Mouse (Mus musculus): ENCODE measurements around the gene Bcl3. TPM values are rescaled to one million over a fixed set of nuclear protein-coding genes. Genes with fewer than 3 reads are reported as not detected.
A peak's percentile ranks its signal among the peaks of the same experiment; 100 is the strongest.

Bcl3 gene
- polyA plus RNA-seq, 1 experiment = 10.5 TPM

DNA sequence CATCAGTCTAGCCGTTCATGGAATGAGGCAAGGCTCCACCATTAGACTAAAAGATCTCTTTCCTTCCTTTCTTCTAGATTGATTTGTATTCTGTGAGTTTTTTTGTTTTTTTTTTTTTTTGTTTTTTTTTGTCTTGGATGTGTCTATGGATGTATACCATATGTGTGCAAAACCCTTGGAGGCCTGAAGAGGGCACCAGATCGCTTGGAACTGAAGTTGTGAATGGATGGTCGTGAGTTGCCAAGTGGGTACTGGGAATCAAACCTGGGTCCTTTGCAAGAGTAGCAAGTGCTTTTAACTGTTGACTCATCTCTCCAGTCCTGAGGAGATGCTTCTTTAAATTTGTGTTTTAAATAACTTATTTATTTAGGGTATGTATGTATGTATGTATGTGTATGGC lies 11.5 kb upstream of the Bcl3 start:
- no peak for DNase-seq (ENCODE audit: low read depth)

DNA sequence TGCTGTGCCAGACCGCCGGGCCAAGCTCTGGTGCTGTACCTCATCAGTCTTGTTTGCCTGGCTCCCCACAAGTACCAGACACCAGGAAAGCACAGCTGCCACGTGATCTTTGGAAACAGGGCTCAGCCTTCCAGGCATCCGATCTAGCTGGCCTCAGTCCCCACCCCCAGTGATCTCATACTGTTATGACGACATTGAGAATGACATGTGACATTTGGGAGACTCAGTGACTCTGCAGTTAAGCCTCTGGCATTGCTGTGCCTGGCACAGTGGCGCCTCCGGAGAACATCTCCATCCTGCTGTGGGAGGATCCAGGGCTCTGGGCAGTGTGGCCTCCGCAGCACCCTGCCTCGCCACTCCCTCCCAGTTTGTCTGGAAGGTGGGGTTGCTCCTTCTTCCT lies 9.3 kb upstream of the Bcl3 start:
- DNase-seq (ENCODE audit: low read depth) = no peak

DNA sequence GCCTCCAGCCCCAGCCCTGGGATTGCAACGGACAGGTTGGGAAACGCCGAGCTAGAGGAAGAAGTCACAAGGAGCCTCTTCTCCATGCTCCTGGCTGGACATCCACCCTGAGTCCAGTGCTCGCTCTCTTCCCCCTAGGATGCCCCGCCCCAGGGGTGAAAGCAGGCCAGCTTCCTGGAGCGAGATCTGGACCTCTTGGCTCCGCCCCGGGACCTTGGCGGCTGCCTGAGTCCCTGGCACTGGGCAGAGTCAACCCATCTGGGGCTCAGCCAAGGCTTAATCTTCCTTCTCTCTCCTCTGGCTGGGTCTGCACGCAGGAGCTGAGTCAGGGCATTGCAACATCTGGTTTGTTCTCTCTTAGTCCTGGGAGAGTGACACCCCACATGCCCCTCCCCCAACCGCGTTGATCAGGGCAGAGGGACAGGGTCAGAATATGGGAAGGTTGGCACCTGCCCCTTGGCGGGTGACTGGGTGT lies 8.1 kb upstream of the Bcl3 start:
- DNase-seq (ENCODE audit: low read depth) = peak; percentile 87

DNA sequence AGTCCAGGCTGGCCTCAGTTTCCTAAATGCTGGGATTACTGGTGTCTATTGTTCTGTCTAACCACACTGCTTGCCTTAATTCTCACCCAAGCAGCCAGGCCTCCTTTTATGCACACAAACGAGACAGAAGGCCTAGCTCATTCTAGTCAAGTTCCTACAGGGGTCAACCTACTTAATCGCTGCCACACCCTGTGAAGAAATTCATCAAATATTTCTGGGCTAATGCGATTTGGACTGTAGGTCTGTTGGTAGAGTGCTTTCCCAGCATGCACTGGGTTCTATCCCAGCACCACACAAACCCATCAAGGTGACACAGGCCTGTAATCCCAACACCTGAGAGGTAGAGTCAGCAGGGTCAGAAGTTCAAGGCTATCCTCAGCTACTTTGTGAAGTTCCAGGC lies 7.1 kb upstream of the Bcl3 start:
- no peak for DNase-seq (ENCODE audit: low read depth)

DNA sequence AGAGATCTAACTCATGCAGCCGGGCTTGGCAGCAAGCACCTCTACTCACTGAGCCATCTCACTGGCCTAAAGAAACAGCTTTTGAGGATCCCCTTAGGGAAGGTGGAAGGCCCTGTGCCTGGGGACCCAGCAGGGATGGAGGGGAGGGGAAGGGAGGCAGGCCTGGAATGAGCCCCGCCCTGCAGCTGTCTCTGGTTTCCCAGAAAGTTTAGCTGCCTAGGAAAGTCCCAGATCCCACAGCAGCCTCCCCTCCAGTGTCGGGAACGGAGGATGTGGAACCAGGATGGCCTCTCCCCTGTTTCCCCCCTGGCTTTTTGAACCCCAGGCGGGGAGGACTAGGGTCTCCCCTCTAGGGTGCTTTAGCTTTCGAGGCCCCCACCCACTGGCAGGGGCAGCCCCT lies 4.2 kb upstream of the Bcl3 start:
- DNase-seq (ENCODE audit: low read depth) = no peak

DNA sequence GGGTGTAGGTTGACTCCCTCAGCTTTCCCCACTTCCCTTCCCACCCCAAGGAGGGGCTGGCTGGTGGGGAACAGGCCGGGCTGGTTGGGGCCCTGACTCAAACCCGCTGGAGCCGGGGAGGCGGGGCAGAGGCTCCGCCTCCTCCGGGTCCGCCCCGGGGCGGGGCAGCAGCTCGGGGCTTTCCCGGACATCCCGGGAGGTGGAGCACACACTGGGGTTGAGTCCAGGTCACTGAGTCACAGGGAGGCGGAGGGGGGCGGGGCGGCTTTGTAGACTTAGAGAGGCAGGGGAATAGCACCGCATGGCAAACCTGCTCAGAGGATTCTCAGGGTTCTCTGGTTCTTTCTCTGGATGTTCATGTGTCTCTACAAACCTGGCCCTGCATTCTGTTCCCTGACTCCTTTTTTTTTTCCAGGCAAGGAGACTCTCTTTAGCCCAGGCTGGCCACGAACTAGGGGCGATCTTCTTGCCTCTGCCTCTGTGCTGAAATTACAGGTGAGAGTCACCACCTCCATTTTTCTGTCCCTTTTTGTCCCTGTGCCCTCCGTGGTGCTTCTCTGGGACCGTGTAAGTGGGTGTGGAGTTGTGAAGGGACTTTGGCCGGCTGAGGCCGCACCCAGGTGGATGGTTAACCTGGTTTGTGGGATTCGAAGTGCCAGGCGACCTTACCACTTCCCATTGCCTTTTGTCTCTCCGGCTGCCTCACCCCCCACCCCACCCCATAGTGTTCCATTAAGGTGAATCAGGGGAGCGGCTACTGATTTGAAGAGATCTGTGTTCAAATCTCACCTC lies 1.8 kb upstream of the Bcl3 start:
- DNase-seq (ENCODE audit: low read depth) = no peak

DNA sequence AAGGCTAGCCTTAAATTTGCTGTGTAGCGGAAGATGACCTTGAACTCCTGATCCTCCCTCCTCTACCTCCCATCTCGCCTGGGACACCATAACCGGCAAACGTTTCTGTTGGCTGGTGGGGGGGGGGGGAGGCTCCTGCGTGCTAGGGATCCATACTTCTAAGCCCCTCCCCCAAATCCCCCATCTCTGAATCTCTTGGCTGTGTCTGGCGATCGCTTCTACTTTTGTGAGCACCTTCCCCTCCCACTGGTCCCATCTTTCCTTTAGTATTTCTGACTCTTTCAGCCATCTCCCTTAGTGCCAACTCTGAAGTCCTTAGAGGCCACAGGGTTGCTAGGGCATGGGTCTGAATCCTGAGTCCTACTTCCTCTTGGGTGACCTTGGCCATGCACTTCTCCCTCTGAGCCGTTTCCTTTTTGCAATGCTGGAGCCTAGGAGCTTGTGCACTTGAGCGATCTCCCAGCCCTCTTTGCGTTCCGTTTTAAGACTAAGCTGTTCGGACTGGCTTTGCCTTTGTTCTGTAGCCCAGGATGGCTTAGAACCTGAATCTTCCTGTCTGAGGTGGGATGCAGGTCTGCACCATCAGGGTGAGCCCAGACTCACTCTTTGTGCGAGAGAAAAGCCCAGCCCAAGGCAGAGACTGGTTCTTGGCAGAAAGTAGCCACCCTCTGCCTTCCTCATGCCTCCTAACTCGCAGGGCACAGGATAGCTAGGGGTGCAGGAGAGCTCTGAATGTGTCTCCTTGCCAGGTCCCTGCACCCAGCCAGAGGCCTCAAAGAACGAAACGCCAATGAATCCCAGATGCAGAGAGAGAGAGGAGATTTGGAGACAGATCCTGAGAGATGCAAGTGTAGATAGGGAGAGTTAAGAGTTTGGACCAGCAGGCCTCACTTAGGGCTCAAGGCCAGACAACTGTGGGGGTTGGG lies 949 bp upstream of the Bcl3 start:
- no peak for DNase-seq (ENCODE audit: low read depth)

DNA sequence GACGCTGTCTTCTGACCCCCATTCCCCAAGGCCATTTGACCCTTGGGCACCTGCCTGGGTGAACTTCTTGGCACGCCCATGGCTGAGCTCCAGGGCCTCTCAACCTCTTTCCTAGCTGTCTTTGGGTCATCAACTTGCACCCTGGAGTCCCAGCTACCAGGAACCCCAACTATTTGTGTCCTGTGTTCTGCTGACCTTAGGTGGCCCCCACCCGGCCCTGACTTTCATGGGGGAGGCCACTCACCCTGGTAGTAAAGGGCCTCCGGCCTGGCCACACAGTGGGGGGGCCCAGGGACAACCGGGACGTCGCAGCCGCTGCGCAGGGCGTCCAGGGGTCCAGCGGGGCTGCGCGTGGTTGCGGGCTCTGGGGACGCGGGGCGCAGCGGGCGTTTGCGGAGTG lies 377 bp downstream of the Bcl3 start:
- no peak for DNase-seq (ENCODE audit: low read depth)

DNA sequence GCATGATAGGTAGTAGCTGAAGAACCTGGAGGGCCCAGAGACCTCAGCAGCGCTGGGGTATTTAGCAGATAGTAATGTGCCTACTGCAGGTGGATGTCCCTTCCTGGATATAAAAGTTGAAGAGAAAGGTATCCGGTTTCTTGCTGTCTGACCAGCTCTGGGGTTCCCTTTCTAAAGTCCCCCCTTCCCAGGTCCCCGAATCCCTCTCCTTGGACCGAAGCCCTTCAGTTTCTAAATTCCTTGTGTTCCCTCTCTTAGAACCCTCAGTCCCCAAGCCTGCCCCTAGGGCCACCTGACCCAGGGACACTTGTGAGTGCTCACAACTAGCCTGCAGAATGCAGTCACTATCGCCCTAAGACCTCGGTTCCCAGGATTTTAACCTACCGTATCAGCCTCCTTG lies 937 bp downstream of the Bcl3 start:
- no peak for DNase-seq (ENCODE audit: low read depth)

DNA sequence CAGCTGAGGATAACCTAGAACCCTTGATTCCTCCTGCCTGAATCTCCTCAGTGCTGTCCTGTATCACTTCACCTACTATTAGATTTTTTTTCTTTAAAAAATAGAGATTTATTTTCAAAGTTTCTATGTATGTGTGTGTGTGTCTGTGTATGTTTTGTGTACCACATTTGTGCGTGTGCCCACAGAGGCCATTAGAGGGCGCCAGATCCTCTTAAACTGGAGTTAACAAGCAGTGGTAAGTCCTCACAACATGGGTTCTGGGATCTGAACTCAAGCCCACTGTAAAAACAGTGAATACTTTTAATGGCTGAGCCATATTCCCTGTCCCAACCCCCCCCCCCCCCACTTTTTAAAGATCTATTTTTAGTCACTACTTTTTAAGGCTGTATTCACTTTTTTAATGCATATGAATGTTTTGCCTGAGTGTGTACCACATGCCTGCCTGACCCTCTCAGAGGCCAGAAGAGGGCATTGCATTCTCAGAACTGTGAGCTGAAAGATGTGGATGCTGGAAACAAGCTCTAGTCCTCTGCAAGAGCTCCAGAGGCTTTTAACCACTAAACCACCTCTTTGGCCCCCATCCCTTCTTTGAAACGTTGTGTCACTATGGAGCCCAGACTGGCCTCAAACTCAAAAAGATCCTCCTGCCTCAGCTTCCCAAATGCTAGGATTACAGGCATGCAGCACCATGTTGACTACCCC lies 2.1 kb downstream of the Bcl3 start:
- DNase-seq (ENCODE audit: low read depth) = no peak

DNA sequence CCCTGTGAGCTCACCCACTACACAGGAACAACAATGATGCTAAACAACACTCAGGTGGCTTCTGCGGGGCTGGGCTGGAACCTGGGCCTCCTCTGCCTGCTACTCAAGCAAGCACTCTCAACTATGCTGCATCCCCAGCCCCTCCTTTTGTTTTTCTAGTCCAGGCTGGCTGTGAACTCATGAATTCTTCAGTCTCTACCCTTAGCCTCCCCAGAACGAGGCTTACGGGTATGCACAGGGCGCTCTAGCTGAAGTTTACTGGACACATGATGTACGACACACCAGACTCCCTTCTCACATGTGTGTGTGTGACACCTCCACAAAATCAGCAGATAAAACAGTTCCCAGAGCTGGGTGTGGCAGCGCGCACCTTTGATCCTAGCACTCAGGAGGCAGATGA lies 3.7 kb downstream of the Bcl3 start:
- DNase-seq (ENCODE audit: low read depth) = no peak

DNA sequence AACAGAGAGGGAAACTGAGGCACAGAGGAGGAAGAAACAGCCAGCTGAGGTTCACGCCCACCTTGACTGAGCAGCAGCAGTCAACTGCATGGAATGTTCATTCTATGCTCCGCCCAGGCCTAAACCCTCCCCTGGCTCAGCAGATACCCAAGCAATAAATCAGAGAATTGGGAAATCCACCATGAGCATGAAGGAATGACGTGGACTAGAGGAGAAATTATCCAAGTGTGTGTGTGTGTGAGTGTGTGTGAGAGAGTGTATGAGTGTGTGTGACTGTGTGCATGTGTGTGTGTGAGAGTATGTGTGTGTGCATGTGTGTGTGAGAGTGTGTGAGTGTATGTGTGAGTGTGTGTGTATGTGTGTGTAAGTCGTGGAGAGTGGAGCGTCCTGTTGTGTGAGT lies 4.1 kb downstream of the Bcl3 start:
- no peak for DNase-seq (ENCODE audit: low read depth)

DNA sequence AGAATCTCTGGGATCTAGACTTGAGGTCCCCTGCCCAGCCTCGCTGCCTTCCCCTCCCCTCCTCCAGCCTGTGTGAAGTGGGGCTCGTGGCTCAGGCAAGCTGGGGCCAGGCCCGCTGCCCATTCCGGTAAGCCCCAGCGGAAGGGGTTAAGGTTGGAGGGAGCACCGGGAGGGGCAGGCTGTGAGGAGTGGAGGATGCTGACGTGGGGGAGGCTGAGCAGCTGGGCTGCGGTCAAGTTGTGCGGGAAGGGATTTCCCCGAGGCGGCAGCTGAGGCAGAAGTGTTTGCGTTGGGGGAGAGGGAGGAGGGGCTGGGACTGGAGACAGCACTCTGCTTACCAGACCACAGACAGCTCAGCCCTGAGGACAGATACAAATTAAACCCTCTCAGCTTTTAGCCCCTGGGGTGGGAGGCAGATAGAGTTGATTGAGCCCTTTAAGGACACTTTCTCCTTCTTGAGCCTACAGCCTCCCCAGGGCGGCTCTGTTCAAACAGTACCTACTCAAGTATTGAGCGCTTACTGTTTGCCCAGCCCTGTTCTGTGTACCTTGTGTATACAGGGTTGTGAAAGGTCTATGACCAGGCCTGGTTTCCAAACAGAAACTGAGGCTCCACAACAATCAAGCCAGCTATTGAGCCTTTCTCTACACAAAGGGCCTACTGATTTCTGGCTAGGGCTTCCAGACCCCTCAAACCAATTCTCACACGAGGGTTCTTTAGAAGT lies 5.0 kb downstream of the Bcl3 start:
- no peak for DNase-seq (ENCODE audit: low read depth)

DNA sequence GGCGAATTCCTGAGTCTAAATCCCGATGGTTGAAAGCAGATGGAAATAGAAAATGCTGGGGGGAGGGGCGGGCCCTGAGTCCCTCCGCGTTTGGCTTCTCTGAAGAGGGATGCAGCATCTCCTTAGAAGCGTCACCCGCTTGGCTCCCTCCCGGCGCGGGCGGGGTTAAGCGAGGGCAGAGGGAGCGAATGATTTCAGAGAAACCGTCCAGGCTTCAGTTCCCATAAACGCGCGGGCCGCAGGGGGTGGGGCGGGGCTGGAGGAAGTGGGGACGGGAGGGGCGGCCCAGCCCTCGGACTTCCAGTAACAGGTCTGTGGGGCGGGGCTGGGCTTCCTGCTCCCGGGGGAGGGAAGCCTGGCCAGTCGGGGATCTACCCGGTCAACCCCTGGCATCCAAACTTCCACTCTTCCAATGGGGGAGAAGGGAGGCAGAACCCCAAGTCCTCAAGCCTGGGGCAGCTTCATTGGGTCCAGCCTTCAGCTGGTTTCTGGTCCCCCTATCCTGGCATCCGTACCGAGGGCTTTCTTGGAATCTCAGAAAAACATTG lies 6.3 kb downstream of the Bcl3 start:
- no peak for DNase-seq (ENCODE audit: low read depth)

DNA sequence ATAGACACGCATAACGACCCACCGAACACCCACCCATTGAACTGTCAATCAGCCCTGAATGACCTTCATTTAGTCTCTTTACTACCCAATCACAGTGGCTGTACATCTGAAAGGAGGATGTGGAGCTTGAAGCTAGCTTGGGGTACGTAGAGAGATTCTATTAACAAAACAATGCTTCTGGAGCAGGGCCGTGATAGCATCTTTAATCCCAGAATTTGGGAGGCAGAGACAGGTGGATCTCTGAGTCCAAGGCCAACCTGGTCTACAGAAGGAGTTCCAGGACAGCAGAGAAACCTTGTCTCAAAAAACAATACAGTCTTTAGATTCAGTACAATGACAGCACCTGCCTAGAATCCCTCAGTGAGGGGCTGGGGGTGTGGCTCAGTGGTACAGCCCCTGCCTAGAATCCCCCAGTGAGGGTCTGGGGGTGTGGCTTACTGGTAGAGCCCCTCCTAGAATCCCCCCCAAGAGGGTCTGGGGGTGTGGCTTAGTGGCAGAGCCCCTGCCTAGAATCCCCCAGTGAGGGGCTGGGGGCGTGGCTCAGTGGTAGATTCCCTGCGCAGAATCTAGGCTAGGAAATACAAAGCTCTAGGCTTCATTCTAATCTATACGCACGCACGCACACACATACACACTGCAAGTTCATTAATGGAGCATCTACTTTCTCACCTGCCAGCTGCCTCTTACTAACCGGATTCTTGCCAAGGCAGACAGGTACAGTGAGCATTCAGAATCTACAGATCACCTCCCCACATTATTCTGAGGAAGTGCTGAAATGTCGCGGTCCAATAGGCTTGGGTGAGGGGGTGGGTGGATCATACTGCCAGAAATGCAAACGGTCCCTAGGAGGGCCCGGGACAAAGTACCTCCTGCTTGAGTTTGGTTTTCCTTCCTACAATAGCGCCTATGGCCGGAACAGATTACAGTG lies 7.0 kb downstream of the Bcl3 start:
- DNase-seq (ENCODE audit: low read depth) = no peak

DNA sequence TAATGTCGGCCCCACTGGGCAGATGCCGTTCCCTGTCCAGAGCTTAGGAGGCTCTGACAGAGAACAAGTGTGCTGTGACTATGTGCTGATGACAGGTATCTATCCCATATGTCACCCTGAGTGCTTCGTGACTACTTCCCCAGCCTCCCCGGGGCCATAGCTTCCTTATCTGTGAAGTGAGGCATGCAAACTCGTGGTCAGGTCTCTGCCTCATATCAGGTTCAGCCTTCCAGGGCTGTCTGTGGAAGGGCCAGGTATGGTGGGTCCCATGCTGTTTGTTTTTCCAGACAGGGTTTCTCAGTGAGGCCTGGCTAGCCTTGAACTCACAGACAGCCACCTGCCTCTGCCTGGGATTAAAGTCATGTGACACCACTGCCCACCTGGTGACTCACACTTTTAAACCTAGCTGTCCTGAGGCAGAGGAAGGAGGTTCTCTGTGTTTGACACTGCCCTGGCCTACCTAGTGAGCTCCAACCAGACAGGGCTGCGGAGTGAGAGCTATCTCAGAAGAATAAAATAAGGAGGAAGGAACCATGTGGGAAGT lies 8.9 kb downstream of the Bcl3 start:
- DNase-seq (ENCODE audit: low read depth) = no peak

DNA sequence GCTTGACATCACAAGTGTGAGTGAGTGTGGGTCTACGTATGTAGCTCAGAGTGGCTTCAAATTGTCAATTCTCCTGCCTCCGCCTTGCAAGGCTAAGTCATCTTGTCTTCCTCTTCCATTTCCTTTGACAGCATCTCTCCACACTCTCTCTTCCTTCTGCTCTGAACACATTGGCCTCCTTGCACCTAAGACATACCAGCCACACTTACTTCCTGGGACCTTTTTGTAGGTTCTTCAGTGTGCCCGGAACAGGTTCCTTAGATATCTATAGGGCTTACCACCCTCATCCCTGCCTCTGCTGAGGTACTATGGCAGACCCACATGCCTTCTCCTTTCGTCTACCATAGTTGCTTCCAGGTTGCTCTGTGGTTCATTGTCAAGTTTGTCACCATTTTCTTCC lies 9.4 kb downstream of the Bcl3 start:
- DNase-seq (ENCODE audit: low read depth) = no peak

DNA sequence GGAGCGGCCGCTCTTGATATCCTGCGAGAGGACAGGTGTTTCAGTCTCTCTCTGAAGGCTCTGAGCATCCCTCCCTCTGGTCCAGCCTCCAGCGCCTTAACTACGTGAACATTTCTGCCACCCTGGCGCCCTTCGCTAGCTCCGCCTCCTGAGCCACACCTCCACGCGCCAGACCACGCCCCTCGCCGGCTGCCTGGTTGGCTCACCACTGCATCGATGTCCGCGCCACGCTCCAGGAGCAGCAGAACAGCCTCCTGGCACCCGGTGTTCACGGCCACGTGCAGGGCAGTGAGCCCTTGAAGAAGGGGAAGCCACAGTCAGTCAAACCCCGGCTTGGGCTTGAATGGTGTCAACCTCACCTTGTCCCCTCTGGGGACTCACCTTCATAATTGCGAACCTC lies 11.5 kb downstream of the Bcl3 start:
- DNase-seq (ENCODE audit: low read depth) = no peak

DNA sequence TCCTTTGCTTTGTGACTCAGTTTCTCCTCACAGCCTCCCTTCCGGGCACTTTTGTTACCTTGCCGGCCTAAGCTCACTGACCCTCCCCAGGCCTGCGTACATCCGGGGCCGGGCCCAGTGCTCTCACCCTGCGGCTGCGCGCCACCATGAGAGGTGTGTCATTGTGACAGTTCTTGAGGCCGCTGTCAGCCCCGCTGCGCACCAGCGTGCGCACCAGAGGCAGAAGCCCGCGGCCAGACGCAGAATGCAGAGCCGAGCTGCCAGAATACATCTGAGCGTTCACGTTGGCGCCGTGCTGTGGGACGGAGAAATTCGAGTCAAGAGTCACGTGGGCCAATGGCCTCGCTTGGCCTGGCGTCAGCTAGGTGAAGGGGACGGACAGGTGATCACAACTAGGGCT lies 13.2 kb downstream of the Bcl3 start:
- no peak for DNase-seq (ENCODE audit: low read depth)

DNA sequence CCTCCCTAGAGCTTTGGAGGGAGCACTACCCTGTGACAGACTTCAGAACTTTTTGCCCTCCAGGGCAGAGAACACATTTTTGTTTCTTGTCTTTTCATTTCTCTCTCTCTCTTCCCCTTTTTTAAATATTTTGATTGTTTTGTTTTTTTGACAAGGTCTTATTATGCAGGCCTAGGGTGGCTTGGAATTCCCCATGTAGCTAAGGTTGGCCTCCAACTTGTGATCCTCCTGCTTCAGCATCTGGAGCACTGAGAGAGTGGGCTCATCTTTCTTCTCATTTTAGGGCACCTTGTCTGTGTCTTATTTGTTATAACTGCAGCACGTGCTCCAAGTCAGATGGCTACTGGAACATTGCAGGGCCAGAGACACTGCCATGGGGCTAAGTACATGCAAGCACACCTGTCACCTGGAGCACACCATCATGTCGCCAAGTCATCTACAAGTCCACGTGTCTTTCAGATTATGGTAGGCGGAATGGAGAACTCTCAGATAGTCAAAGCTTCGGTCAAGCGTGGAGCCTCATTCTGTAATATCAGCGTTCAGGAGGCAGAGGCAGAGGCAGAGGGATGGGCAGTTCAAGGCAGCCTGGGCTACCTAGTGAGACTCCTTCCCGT lies 16.1 kb downstream of the Bcl3 start:
- DNase-seq (ENCODE audit: low read depth) = no peak

Measured in gonadal fat pad, adult 2 months (tissue).